Mouse (Mus musculus) frontal cortex, postnatal 14 days (tissue): ENCODE measurements around the gene Plekha7.

Source experiments
- DNase-seq, 2 experiments: peaks; one replicate each; pipeline ENCODE4 v3.0.0; 2022; ENCODE audit warnings: low spot score in 2 of 2

Gene Plekha7

DNA sequence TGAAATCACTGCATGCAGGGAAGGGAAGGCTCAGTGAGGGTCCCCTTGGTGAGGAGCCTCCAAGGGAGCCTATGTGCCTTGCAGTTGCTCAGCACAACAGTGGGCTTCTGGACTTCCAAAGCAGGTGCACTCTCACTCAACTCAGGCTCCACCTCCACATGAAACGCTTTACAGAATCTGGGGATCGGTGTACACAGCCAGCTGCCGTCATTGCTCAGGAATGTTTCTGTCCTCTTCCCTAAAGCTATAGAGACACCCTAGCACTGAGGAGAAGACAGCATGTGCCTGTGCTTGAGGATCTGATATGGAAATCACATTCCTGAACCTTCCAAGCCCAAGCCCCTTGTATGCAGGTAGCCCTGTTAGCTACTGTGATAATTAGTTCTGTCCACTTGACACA is 120.7 kb downstream of the Plekha7 start:
- DNase-seq: no peak

DNA sequence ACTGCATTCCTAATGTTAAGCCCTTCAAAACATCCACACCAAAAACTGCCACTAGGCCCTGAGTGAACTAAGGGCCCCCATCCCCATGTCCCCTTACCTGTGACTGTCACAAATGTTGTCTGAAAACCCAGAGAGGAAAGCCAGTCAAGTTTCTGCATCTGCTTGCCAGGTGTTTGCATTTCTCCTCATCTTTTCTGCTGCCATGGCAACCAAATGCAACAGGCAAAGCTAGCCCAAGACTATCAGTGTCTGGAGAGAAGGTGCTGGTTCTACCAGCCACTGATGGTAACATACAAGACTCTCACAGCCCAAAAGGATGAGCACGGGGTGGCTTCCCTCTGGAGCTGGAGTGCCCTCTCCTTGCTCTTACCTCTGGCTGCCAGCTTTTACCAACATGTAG is 121.3 kb downstream of the Plekha7 start:
- DNase-seq: no peak

DNA sequence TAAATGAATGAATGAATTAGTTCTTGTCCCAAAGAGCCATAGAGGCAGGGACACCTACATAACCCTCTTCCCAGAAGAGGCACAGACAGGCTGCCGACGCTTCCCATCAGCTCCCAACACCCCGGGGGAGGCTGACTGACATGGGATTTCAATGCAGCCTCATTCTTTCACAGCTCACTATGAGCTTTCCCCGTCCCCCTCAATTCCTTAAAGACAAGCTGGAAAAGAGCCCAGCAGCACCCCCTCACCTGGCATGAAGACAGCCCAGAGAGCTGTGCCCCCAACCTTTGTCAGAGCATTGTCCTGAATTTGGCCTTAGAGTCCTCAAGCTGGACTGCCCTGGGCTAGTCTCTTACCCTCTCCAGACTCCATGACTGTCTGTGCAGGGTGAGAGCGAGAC is 122.0 kb downstream of the Plekha7 start:
- no peak for DNase-seq

DNA sequence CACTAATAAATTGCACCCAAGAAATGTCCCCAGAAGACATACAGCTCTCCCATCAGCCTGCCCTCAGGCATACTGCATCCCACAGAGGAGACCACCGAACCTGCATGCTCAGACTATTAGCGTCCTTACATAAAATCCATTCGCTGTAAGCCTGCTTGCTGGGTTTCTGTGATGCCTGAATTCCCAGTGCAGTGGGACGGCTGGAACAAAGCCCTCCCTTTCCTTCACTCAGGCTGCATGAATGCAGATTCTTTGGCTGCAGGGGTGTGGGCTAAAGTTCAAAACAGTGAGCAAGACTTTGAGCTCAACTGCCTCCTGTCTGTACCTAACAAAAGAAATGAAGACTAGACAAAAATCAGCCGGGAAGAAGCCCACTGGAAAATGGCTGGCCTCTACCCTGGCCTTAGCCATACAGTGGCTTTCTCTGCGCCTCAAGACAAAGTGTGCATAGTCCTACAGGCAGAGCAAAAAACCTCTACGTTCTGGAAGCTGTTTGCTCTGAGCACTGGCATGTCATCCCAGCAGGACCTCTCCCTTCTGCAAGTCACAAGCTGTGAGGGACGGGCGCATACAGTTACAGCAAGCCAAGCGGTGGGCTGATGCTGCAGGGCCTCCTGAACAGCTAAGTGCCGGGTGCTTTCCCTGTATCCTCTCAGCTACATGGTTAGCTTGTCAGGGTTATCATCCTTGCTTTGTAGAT is 123.7 kb downstream of the Plekha7 start:
- DNase-seq: no peak

DNA sequence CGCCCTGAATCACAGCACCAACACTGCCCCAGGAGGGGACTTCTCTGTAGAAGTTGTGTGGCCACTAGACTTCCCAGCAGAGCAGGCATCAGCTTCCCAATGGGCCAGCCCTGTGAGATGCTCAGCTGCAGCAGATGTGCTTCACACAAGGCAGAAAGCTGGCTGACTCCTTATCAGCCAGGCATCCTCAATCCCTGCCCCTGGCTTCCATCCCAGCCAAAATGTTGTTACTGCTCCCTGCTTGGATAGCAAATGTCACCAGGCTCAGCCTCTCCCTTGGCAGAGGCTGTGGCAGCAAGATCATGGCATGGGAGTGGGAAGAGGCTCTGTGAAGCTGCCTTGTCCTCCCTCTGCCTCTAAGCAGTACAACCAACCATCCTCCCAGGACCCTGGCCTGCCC is 125.7 kb downstream of the Plekha7 start:
- no peak for DNase-seq

DNA sequence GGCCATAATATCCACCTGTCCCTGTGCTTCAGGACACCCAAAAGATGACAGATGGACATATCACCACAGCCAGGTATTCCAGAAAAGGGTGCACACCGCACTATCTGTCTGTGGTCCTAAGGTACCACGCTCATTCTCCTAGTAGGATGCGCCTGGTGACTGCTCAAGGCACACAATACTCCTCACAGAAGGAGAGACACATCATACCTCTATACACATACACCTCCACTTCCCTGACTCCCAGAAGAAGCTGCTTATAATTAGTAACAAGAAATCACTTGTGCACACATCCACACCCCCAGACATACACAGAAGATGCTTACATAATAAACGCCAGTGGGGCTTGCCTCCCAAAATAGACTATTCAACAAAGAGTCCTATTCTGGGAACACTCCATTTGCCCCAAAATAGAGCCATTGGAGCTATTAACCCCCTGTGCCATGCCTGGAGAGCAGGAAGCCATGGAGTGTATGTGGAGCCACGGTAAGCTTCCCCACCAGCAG is 126.7 kb downstream of the Plekha7 start:
- no peak for DNase-seq

DNA sequence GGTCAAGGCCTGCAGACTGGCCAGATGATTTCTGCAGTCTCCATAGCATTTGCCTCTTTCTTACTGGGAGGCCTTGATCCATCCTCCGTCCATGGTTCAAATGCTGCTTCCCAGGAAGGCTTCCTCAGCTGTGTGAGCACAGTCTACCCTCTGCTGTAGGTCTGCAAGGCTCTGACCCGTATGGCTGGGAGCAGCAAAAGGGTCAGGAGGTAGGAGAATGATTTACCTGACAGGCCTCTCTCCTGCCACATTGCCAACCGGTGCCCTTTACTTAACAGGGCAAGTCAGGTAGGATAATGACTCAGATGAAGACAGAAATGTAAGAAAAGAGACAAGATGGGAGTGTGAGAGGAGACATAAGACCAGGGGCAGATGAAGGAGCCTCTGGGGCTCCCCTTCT is 129.3 kb downstream of the Plekha7 start:
- DNase-seq: no peak

DNA sequence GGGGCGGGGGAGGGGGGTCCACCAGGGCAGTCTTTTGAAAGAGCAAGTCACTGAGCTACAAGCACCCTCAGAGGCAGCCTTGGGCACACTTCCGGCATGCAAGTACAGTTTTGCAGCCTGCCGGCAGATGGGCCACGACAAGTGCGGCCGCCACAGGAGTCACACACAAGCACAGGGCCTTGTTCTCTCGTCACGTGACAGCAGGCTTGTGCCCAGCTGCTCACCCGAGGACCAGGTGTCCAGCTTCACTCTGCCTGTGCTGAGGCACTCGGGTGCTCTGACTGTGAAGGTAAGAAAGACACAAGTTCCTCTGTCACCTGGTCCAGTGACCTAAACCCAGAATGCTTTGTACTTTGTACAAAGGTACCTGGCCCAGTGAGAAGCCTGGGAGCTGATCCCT is 135.4 kb downstream of the Plekha7 start:
- DNase-seq: no peak

DNA sequence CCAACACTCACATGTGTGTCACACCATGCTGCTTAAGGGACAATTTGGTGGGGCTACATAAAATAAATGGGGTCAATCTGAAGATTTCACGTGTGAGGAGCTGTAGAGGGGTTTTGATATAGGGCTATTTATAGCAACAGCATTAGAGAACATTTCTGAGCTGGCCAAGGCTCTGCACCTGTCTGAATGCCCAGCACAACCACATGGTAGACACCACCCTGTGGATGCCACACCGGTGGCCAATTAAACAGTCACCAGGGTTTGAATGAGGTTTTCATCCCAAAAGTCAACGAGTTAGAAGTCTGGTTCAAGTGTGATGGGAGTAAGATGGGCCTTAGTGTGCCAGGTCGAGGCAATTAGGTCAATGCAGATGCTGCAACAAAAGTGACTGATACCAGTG is 138.8 kb downstream of the Plekha7 start:
- DNase-seq: no peak

DNA sequence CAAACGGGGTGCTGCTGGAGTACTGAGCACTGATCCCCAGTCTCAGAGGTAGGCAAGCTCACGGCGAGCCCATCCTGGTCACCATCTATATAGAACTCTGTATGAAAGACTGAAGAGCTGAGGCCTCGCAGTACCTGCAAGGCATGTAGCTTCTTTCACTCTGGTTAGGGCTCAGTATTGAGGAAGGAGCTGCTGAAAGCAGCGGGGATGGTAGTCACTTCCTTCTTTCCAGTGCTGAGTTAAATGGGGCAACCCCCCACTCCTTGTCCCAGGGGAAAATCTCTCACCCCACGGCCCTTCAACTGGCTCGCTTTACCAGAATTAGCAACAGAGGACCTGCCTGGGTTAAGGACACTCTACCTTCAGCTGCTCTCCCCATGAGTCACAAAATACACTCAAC is 140.0 kb downstream of the Plekha7 start:
- DNase-seq: no peak

DNA sequence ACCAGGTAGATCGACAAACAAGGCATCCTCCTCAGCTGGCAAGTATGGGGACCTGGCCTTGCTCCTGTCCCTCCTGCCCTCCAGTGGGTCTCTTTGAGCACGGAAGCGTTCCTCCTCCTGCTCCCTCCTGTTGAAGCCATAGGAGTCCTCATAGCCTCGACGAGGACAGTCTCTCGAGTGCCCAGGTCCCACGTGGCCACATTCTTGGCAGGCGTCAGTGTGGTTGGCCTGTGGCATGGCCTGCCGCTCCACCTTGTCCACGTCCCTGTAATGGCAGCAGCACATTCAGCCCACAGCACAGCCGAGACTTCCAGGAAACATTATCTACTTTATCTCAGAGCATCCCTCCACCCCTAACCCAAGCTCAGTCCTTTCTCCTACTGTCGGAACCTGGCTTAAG is 143.9 kb downstream of the Plekha7 start:
- no peak for DNase-seq

DNA sequence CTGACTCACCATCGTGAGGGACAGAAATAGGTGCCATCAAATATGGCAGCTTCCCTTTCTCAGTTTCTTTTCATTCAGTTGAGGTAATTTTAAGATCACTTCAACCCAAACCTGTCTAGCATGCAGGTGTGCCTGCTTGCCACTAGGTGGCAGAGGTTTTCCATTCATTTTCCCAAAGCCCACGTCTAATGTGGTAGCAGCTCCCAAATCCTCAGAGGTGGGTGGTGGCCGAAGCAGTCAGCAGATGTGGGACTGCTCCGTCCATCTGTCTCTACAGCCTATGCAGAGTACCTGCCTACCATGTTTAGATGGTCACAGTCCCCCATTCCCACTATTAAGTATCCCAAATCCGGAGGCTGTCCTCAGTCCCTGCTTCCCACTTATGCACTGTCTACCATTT is 146.6 kb downstream of the Plekha7 start:
- peak in 1 of 2 experiments; percentile 36 for DNase-seq

DNA sequence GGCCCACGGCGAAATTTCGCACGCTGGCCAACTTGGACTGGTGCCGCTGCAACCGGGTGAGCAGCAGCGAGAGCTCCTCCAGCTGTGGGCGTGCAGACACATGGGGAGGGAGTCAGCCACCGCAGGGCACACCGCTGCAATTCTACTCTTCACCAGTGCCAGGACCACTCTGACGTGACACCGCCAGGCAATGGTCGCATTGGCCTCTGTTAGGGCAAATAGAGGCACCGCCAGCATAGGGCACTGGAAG is 151.4 kb downstream of the Plekha7 start:
- DNase-seq: no peak

DNA sequence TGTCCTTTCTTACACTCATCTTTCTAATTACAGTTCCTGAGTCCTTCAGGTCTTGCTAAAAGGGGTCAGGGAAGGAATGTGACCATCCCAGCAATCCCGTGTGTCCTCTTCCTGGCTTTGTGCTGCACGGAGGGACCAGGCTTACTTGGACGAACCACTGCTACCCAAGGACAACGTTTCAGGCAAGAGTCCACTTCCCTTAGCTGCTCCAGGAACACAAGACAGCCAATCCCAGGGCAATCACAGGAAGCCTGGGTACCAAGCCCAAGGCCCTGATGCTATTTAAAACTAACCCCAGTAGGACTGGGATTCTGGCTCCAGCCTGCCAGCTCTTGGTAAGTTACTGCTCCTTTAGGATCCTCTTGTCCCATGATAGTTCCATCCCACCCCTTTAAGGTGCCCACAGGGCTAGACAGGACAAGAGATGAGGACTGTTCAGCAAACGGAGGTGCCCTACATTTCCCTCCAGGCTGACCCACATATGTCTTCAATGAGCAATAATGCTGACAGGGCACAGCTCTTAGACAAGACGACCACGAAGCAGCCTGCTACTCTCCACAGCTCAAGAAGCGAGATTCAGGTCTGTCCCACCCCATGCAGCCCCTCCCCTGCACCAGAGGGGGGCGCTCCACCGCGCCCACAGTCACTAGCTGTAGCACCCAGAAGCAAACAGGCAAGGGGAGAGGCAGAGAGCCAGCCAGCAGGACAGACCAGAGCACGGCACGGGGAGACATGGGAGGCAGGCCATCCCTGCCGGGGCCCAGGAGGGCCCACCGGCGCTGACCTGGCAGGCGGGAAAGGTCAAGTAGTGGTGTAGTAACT is 151.9 kb downstream of the Plekha7 start:
- DNase-seq: no peak

DNA sequence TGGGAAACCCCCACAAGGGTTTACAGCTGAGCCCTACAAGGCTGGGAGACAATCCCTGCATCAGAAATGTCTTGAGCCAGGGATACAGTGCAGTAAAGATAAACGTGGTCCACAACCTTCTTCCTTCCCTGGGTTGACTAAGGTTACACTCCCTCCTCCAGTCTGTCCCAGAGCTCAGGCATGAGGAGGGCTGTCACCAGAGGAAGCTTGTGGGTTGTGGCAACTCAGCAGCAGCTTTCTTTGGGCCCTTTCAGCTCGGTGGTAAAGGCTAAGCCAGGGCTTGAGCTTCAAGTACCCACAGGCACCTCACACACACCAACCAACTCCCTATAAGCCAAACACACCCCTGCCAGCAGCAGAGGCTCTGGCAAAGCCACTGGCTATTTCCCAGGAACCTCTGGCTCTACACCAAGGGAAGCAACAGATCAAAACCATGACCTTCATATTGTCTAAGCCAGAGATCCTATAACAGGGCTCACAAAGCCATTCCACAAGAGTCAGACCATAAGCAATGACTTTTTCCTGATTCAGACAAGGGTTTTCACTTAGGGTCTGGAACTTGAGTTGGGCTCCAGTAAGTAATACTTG is 154.3 kb downstream of the Plekha7 start:
- DNase-seq: no peak

DNA sequence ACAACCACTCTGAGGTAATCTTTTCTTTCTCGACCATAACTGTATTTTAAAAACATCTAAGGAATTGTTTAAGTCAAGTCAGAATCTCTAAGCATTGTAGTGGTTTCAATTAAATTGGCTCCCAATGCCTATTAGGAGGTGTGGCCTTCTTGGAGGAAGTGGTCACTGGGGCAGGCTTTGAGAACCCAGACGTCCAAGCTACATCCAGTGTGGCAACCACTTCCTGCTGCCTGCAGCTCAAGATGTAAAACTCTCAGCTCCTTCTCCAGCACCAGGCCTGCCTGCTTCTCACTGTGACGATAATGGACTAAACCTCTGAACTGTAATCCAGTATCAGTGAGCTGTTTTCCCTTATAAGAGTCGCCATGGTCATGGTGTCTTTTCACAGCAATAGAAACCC is 158.6 kb downstream of the Plekha7 start:
- no peak for DNase-seq

DNA sequence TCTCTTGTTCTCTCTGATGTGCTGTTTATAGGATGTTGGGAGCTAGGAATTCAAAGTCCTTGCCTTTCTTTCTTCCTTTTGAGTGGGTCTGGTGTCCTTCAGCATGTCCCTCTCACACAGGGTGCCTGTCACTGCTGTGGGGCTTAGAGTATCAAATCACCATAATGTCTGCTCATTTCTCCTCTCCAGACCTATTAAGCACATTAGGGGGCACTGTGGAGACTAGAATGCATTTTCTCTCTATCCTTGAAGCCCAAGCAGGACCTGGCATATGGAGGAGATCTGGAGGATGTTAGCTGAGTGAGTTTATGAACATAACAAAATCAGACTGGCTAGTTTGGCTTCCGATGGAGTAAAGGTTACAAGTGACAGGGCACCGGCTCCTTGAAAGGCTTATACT is 161.1 kb downstream of the Plekha7 start:
- DNase-seq: no peak

DNA sequence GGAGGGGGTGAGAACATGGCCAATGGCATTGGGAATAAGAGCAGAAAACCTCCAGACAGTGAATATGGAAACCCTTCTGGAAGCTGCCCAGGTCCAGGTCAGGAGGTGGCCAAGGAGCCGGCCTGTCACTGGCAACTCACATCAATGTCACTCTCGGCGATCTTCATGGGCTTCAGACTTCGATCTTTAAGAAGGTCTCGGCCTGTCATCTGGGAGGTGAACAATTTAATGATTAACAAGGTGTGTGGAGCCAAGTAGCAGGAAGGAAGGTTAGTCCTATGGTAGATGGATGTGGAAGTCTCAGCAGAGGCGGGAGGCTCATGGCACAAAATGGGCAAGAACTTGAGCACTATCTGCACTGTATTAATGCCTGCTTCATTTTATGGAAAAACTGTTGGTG is 163.1 kb downstream of the Plekha7 start:
- no peak for DNase-seq

DNA sequence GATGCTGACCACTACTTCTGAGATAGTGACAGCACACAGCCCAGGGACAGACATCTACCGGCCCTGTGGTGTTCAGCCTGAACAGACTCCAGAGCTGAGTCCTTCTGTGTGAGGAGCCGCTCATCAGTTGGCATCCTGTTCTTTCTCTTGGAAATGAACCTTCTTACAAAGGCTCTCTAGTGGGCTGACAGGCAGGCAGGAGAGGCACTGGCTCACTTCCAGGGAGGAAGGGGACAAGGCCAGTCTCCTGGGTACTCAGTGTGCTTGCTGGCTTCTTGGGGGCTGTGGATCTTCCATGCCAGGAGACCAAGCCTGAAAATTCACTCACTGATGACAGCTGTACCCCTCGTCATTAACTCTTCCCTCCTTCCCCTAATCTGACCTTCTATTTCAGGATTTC is 170.5 kb downstream of the Plekha7 start:
- no peak for DNase-seq

DNA sequence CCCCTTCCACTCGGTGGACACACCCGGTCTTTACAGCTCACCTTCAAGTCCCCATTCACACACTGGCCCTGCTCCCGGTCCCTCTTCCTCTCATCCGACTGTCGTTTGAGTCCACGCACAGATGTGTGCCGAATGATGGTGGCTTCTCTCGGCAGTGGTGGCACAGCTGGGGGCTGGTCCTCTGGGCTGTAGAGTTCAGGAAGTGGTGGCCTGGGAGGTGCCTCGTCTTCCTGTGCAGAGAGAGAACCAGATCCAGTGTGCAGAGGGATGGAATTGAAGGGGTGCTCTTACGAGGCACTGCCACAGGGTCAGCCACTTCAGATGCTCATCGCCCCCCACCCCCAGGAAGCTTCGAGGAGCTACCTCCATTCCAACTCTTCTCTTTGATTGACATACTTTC is 171.0 kb downstream of the Plekha7 start:
- no peak for DNase-seq

DNA sequence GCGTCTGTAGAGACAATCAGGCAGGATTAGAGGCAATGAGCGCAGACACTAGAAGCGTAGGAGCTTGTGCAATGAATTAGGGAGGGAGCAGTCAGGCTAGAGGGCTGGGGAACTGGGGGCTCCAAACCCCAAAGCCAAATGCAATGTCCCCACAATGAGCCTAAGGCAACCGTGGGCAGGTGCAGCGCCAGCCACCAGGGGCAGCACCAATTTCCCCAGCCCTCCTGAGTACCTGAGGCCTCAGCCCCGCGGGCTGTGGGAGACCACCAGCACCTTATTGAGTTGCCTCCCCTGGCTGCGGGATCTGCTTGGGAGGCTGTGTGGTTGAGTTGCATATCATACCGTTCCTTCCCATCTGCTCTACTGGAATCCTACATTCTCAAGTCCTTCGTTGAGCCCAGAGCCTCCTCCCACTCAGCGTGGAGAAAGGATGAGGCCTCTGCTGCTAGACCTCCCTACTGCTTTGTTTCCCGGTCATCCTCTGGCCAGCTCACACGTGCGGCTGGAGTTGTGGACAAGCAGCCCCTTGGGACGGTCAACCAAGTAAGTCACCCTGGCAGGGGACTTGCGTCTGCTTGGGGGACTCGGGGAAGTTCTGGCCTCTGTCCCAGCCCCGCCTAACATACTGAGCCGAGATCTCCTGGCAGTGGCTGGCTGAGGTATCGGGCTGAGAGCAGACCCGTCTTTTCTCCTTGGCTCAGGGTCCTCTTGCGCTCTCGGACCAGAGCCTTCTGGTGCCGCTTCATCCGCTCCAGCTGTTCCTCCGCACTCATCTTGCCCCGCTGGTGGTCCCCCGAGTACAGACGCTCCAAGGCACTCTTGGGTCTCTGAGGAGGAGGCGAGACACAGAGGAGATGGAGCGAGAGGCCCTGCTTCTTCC is 173.5 kb downstream of the Plekha7 start:
- no peak for DNase-seq

DNA sequence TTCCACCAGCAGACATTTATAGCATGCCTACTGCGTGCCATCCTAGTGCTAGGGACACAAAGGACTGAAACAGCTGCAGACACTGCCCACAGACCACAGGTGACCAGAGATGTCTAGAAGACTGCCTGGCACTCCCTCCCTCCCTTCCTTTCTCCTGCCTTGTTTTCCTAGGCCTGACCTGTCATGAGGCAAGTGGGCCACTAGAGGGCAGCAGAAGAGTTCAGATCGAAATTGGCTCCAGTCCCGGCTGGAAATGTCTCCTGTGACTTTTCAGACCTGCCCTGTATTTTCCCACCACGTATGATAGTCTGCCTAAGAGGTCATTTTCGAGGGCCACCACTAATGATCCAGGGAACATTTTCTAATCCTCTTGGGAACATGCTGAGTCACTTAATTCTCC is 176.1 kb downstream of the Plekha7 start:
- DNase-seq: peak; percentile 66 to 75
